Mouse (Mus musculus): ENCODE data around the gene Mmd2. TPM values are rescaled to one million over a fixed set of nuclear protein-coding genes. Genes with fewer than 3 reads are reported as not detected.
A peak's percentile ranks its signal among the peaks of the same experiment; 100 is the strongest.

Mmd2 gene
- polyA plus RNA-seq, 1 experiment from 2014 or later, result 4.2 TPM

DNA sequence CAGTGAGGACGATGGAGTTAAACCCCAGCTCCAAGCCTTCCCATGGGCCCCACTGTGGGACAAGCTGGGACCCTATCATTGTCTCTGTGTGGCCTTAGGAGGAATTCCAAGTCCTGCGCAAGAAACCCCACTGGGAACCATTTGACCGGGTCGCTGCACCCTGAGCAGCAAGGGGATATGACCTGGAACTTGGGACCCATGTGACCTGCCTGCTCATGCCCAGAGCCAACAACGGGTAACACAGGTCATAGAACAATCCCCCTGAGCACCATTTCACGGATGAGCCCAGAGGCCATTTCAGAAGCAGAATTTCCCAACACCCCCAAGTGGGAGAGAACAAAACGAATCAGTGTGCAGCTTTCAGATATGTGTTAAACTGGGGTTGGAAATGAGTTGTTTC lies 4.2 kb downstream of the Mmd2 start:
- Histone ChIP-seq H3K4me2 (no peak overlapping the region), H3K27ac (no peak overlapping the region), H3K4me3 (replicated peaks) (no peak overlapping the region), H3K4me1 (0 out of 2 replicates have a peak, but pooled peaks cover 3% of the 10 kb centered on the region), H3K9ac (no peak overlapping the region), H3K9me3 (no peaks in the 10 kb centered on the region), H3K36me3 (no peaks in the 10 kb centered on the region), H3K27me3 (replicated peaks) (0 out of 2 replicates have a peak, but pooled peaks cover 4% of the 10 kb centered on the region)
- 81% methylated on average over 7 of the region's 7 CpGs for WGBS
- no peak for ATAC-seq (ENCODE audit: insufficient read depth, low FRiP score, low read depth)

GRCm38 (mm10) chr5:142597648-142598390 lies 10.8 kb downstream of the Mmd2 start:
- Histone ChIP-seq H3K4me1 (no peaks in the 10 kb centered on the region), H3K36me3 (no peaks in the 10 kb centered on the region), H3K4me2 (no peak overlapping the region), H3K9me3 (no peaks in the 10 kb centered on the region), H3K4me3 (replicated peaks) (no peak overlapping the region), H3K27ac (no peak overlapping the region), H3K27me3 (replicated peaks) (no peaks in the 10 kb centered on the region), H3K9ac (no peak overlapping the region)
- peak; percentile 58; the same call in 1 of the 2 replicates for ATAC-seq (ENCODE audit: insufficient read depth, low FRiP score, low read depth)
- 60% methylated on average over 6 of the region's 6 CpGs for WGBS

- Histone ChIP-seq H3K4me3 (replicated peaks) (no peak overlapping the region), H3K27ac (no peak overlapping the region), H3K4me2 (no peak overlapping the region), H3K27me3 (replicated peaks) (no peaks in the 10 kb centered on the region), H3K9ac (no peak overlapping the region), H3K9me3 (no peaks in the 10 kb centered on the region), H3K4me1 (no peaks in the 10 kb centered on the region), H3K36me3 (no peaks in the 10 kb centered on the region)
- WGBS, result 78% methylated on average over 6 of the region's 6 CpGs
- ATAC-seq (ENCODE audit: insufficient read depth, low FRiP score, low read depth), result no peak
These were observed 11.9 kb downstream of the Mmd2 start for GRCm38 (mm10) chr5:142596723-142597122.

GRCm38 (mm10) chr5:142595698-142596097 lies 12.9 kb downstream of the Mmd2 start:
- ATAC-seq (ENCODE audit: insufficient read depth, low FRiP score, low read depth), result no peak
- no peak overlapping the region for H3K27ac ChIP-seq
- no peak overlapping the region for H3K4me3 ChIP-seq (replicated peaks)
- H3K4me2 ChIP-seq, result no peak overlapping the region
- no peak overlapping the region for H3K9ac ChIP-seq
- no peaks in the 10 kb centered on the region for H3K36me3 ChIP-seq
- H3K27me3 ChIP-seq (replicated peaks), result no peaks in the 10 kb centered on the region
- no peaks in the 10 kb centered on the region for H3K9me3 ChIP-seq
- WGBS, result 70% methylated on average over 3 of the region's 3 CpGs
- no peaks in the 10 kb centered on the region for H3K4me1 ChIP-seq

DNA sequence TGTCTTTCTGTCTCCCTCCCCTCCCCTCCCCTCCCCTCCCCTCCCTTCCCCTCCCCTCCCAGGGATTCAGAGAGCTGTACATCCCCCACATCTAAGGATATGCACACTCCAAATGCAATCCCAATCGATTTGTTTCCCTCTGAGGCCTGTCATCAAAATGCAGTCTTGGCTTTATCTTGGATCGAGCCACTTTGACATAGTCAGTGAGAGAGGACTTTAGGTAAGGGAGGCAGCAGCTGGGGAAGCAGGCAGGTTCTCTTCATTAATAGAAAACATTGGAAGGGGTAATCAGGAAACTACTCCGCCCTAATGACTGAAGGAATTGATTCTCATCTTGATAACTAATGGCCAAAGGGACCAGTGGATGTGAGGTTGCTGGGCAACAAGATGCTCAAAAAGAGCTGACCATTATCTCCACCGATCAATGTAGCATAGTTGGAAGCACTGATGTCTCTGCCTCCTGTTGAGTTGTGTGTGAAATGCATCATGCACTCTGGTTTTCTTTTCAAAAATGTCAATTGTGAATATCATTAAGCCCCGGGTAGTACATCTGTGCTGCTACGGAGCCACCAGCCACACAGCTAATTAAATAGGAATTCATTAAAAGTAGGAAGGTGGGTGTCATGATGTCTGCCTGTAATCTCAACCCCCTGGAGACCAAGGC lies 17.5 kb downstream of the Mmd2 start:
- Histone ChIP-seq H3K9ac (no peak overlapping the region), H3K4me3 (replicated peaks) (no peak overlapping the region), H3K27ac (no peak overlapping the region), H3K9me3 (no peaks in the 10 kb centered on the region), H3K27me3 (replicated peaks) (no peaks in the 10 kb centered on the region), H3K4me2 (no peak overlapping the region), H3K36me3 (no peaks in the 10 kb centered on the region), H3K4me1 (no peaks in the 10 kb centered on the region)
- 82% methylated on average over 6 of the region's 6 CpGs for WGBS
- no peak for ATAC-seq (ENCODE audit: insufficient read depth, low FRiP score, low read depth)

- Histone ChIP-seq H3K27ac (no peak overlapping the region), H3K9me3 (no peaks in the 10 kb centered on the region), H3K4me1 (no peaks in the 10 kb centered on the region), H3K4me2 (no peak overlapping the region), H3K4me3 (replicated peaks) (no peak overlapping the region), H3K27me3 (replicated peaks) (no peaks in the 10 kb centered on the region), H3K9ac (no peak overlapping the region), H3K36me3 (no peaks in the 10 kb centered on the region)
- 58% methylated on average over 14 of the region's 14 CpGs for WGBS
- peak; percentile 43; the same call in 1 of the 2 replicates for ATAC-seq (ENCODE audit: insufficient read depth, low FRiP score, low read depth)
These were observed 24.9 kb downstream of the Mmd2 start for GRCm38 (mm10) chr5:142583616-142584126.

DNA sequence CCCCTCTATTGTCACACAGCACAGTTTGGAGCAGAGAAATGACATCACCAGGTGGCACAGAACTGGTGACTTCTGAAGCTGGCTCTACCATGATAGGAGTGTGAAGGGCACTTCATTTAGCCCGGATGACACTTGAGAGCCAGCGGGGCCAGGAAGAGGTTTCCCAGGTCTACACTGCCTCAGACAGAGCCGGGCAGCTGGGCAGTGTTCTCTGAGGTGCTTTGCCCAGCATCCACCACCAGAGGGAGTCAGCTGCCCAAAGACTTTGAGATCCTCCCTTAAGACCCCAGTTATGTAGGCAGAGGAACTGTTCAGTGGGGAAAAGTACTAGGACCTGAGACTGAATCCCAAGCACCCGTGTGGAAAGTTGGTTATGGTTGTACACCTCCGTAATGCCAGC lies 27.1 kb downstream of the Mmd2 start:
- 12% methylated on average over 5 of the region's 5 CpGs for WGBS
- no peak for ATAC-seq (ENCODE audit: insufficient read depth, low FRiP score, low read depth)

DNA sequence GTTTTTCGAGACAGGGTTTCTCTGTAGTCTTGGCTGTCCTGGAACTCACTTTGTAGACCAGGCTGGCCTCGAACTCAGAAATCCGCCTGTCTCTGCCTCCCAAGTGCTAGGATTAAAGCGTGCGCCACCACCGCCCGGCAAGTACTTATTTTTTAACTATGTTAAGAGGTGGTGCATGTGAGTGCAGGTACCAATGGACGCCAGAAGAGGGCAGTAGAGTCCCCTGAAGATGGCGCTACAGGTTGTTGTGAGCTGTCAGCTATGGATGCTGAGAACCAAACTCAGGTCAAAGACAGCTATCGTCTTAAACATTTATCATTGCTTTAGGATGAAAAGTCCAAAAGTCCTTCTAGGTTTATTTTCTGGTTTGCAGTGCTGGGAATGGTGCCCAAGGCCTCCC lies 30.4 kb downstream of the Mmd2 start:
- no peak overlapping the region for H3K27ac ChIP-seq
- no peaks in the 10 kb centered on the region for H3K36me3 ChIP-seq
- H3K27me3 ChIP-seq (replicated peaks), result no peaks in the 10 kb centered on the region
- H3K9me3 ChIP-seq, result no peaks in the 10 kb centered on the region
- ATAC-seq (ENCODE audit: insufficient read depth, low FRiP score, low read depth), result no peak
- WGBS, result 85% methylated on average over 10 of the region's 10 CpGs
- H3K9ac ChIP-seq, result no peak overlapping the region
- no peak overlapping the region for H3K4me3 ChIP-seq (replicated peaks)
- no peak overlapping the region for H3K4me2 ChIP-seq
- H3K4me1 ChIP-seq, result no peaks in the 10 kb centered on the region

More for the DNA sequence above, 27.1 kb downstream of the Mmd2 start:
- Histone ChIP-seq H3K36me3 (no peaks in the 10 kb centered on the region), H3K4me3 (replicated peaks) (no peak overlapping the region), H3K9ac (no peak overlapping the region), H3K9me3 (no peaks in the 10 kb centered on the region), H3K27ac (no peak overlapping the region), H3K4me1 (no peaks in the 10 kb centered on the region), H3K27me3 (replicated peaks) (no peaks in the 10 kb centered on the region), H3K4me2 (no peak overlapping the region)

GRCm38 (mm10) chr5:142576832-142577231 lies 31.8 kb downstream of the Mmd2 start:
- WGBS, result 63% methylated on average over 7 of the region's 7 CpGs
- ATAC-seq (ENCODE audit: insufficient read depth, low FRiP score, low read depth), result peak; percentile 50; the same call in 1 of the 2 replicates
- Histone ChIP-seq H3K36me3 (no peaks in the 10 kb centered on the region), H3K9ac (no peak overlapping the region), H3K4me3 (replicated peaks) (no peak overlapping the region), H3K4me1 (no peaks in the 10 kb centered on the region), H3K27me3 (replicated peaks) (no peaks in the 10 kb centered on the region), H3K9me3 (no peaks in the 10 kb centered on the region), H3K27ac (no peak overlapping the region), H3K4me2 (no peak overlapping the region)

GRCm38 (mm10) chr5:142574323-142575057 lies 34.1 kb downstream of the Mmd2 start:
- no peaks in the 10 kb centered on the region for H3K4me1 ChIP-seq
- H3K4me3 ChIP-seq (replicated peaks), result no peak overlapping the region
- H3K27me3 ChIP-seq (replicated peaks), result no peaks in the 10 kb centered on the region
- WGBS, result 77% methylated on average over 8 of the region's 8 CpGs
- H3K9me3 ChIP-seq, result no peaks in the 10 kb centered on the region
- no peaks in the 10 kb centered on the region for H3K36me3 ChIP-seq
- no peak overlapping the region for H3K9ac ChIP-seq
- ATAC-seq (ENCODE audit: insufficient read depth, low FRiP score, low read depth), result no peak
- H3K4me2 ChIP-seq, result no peak overlapping the region
- H3K27ac ChIP-seq, result no peak overlapping the region

- H3K36me3 ChIP-seq, result no peaks in the 10 kb centered on the region
- H3K4me3 ChIP-seq (replicated peaks), result no peak overlapping the region
- no peaks in the 10 kb centered on the region for H3K9me3 ChIP-seq
- H3K4me1 ChIP-seq, result no peaks in the 10 kb centered on the region
- no peak overlapping the region for H3K9ac ChIP-seq
- H3K4me2 ChIP-seq, result no peak overlapping the region
- H3K27me3 ChIP-seq (replicated peaks), result no peaks in the 10 kb centered on the region
- ATAC-seq (ENCODE audit: insufficient read depth, low FRiP score, low read depth), result no peak
- no peak overlapping the region for H3K27ac ChIP-seq
- WGBS, result 95% methylated on average over 1 of the region's 1 CpGs
These were observed 44.0 kb downstream of the Mmd2 start for GRCm38 (mm10) chr5:142564606-142565005.

DNA sequence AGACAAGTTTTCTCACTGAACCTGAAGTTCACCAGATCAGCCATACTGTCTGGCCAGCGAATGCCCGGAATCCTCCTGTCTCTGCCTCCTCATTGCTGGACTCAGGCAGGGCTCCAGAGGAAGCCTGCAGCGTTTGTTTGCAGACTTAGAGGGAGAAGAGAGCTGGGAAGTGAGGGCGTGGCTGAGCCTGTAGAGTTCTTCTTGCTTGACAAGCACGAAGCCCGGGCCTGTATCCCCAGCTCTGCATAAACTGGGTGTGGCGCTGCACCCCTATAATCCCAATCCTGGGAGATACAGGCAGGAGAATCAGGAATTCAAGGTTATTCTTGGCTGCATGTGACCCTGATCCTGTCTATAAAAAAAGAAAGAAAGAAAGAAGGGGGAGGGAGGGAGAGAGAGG lies 48.3 kb downstream of the Mmd2 start:
- ATAC-seq (ENCODE audit: insufficient read depth, low FRiP score, low read depth), result no peak
- no peak overlapping the region for H3K27ac ChIP-seq

More for the DNA sequence above, 48.3 kb downstream of the Mmd2 start:
- 50% methylated on average over 7 of the region's 7 CpGs for WGBS
- Histone ChIP-seq H3K4me3 (replicated peaks) (no peak overlapping the region), H3K9me3 (no peaks in the 10 kb centered on the region), H3K9ac (no peak overlapping the region), H3K4me1 (no peaks in the 10 kb centered on the region), H3K36me3 (no peaks in the 10 kb centered on the region), H3K27me3 (replicated peaks) (no peaks in the 10 kb centered on the region), H3K4me2 (no peak overlapping the region)

All from stomach, embryonic 15.5 days (tissue).